Mouse (Mus musculus) frontal cortex, postnatal 14 days (tissue): ENCODE data around the gene March8.

ENCODE experiments used
- DNase-seq, 2 experiments: peaks; one replicate each; pipeline ENCODE4 v3.0.0; 2022; ENCODE audit warnings: low spot score in 2 of 2

March8 gene

GRCm38 (mm10) chr6:116371500-116371899 lies 33.7 kb downstream of the March8 start:
- DNase-seq, result no peak

- no peak for DNase-seq
These were observed 36.3 kb downstream of the March8 start for GRCm38 (mm10) chr6:116374136-116374535.

- no peak for DNase-seq
These were observed 36.8 kb downstream of the March8 start for GRCm38 (mm10) chr6:116374618-116375017.

- no peak for DNase-seq
These were observed 41.1 kb downstream of the March8 start for GRCm38 (mm10) chr6:116378892-116379291.

- DNase-seq, result no peak
These were observed 42.3 kb downstream of the March8 start for GRCm38 (mm10) chr6:116380157-116380556.

GRCm38 (mm10) chr6:116381605-116382004 lies 43.8 kb downstream of the March8 start:
- DNase-seq, result no peak

GRCm38 (mm10) chr6:116383582-116383981 lies 45.8 kb downstream of the March8 start:
- DNase-seq, result no peak

- DNase-seq, result no peak
These were observed 47.6 kb downstream of the March8 start for GRCm38 (mm10) chr6:116385194-116386044.

- no peak for DNase-seq
These were observed 48.2 kb downstream of the March8 start for GRCm38 (mm10) chr6:116386045-116386415.

GRCm38 (mm10) chr6:116386506-116386905 lies 48.7 kb downstream of the March8 start:
- no peak for DNase-seq

GRCm38 (mm10) chr6:116388068-116388467 lies 50.2 kb downstream of the March8 start:
- no peak for DNase-seq

GRCm38 (mm10) chr6:116389481-116389880 lies 51.7 kb downstream of the March8 start:
- no peak for DNase-seq

- DNase-seq, result no peak
These were observed 57.3 kb downstream of the March8 start for GRCm38 (mm10) chr6:116394916-116395648.

GRCm38 (mm10) chr6:116397621-116398020 lies 59.8 kb downstream of the March8 start:
- no peak for DNase-seq

- no peak for DNase-seq
These were observed 60.3 kb downstream of the March8 start for GRCm38 (mm10) chr6:116398136-116398535.

- DNase-seq, result no peak
These were observed 64.1 kb downstream of the March8 start for GRCm38 (mm10) chr6:116401746-116402423.

GRCm38 (mm10) chr6:116402426-116402825 lies 64.6 kb downstream of the March8 start:
- no peak for DNase-seq

- no peak for DNase-seq
These were observed 67.4 kb downstream of the March8 start for GRCm38 (mm10) chr6:116405243-116405642.

GRCm38 (mm10) chr6:116405715-116406114 lies 67.9 kb downstream of the March8 start:
- no peak for DNase-seq

- no peak for DNase-seq
These were observed 68.3 kb downstream of the March8 start for GRCm38 (mm10) chr6:116406152-116406551.

- no peak for DNase-seq
These were observed 68.9 kb downstream of the March8 start for GRCm38 (mm10) chr6:116406680-116407079.

GRCm38 (mm10) chr6:116407216-116407615 lies 69.4 kb downstream of the March8 start:
- DNase-seq, result no peak
